Mouse (Mus musculus) lung, embryonic 16.5 days (tissue): Measurements from ENCODE around the gene Cyp2a12. TPM values are rescaled to one million over a fixed set of nuclear protein-coding genes. Genes with fewer than 3 reads are reported as not detected.

ENCODE experiments used
- ATAC-seq: fragments of 200-750 bp; cut with Nextera tagmentation; 2 replicates; pipeline ENCODE4 v1.8.0; 2017; ENCODE audit warnings: low read depth, mild to moderate bottlenecking, moderate library complexity
- H3K27ac ChIP-seq: fragments of 300-500 bp; sonication (generic); 2 replicates; pipeline ENCODE4 v1.5.1; 2014; ENCODE audit warnings: mild to moderate bottlenecking, control low read depth, low read length
- H3K27me3 ChIP-seq: fragments of 300-500 bp; sonication (generic); 2 replicates; pipeline ENCODE4 v1.6.1; 2014; ENCODE audit warnings: low read depth, low read length, mixed read lengths; ENCODE audit not compliant: control insufficient read depth, insufficient read depth
- H3K36me3 ChIP-seq: fragments of 300-500 bp; sonication (generic); 2 replicates; pipeline ENCODE4 v1.6.1; 2014; ENCODE audit warnings: low read length; ENCODE audit not compliant: control insufficient read depth, insufficient read depth
- H3K4me1 ChIP-seq: fragments of 300-500 bp; sonication (generic); replicated peaks from 2 replicates; pipeline ENCODE4 v1.6.1; 2014; ENCODE audit warnings: low read length, mixed read lengths; ENCODE audit not compliant: control insufficient read depth, insufficient read depth
- H3K4me2 ChIP-seq: fragments of 300-500 bp; sonication (generic); 2 replicates; pipeline ENCODE4 v1.6.1; 2014; ENCODE audit warnings: low read depth, low read length, control low read depth
- H3K4me3 ChIP-seq: fragments of 300-500 bp; sonication (generic); 2 replicates; pipeline ENCODE4 v1.5.1; 2014; ENCODE audit warnings: mild to moderate bottlenecking, low read length, control low read depth
- H3K9ac ChIP-seq: fragments of 300-500 bp; sonication (generic); 2 replicates; pipeline ENCODE4 v1.6.1; 2014; ENCODE audit warnings: low read length, control low read depth
- H3K9me3 ChIP-seq: fragments of 300-500 bp; sonication (generic); 2 replicates; pipeline ENCODE4 v1.6.1; 2016; ENCODE audit warnings: low read length; ENCODE audit not compliant: control insufficient read depth
- WGBS: fragments of 180-500 bp; shearing (Covaris S2); extraction: QIAGEN DNeasy Blood & Tissue Kit; methylation state at CpG from one replicate; pipeline ENCODE4 v1.1.7; 2014; 5-methylcytosine and 5-hydroxymethylcytosine counted together
- polyA plus RNA-seq: library from polyadenylated mRNA; unstranded; fragments of >200 nt; fragmentation: Nextera tagmentation; extraction: Ambion mirVana; gene quantifications from 2 replicates; pipeline ENCODE4 v1.2.1, GENCODE M21; 2015

The Cyp2a12 gene
- polyA plus RNA-seq, 1 experiment from 2014 or later = not detected

- no peak for ATAC-seq
- H3K36me3 ChIP-seq = no peaks in the 10 kb centered on the region
- H3K9me3 ChIP-seq = no peaks in the 10 kb centered on the region
- no peak overlapping the region for H3K27ac ChIP-seq
- WGBS = 42% methylated on average over 2 of the region's 2 CpGs
- no peak overlapping the region for H3K9ac ChIP-seq
- no peak overlapping the region for H3K4me3 ChIP-seq
- H3K27me3 ChIP-seq = no peaks in the 10 kb centered on the region
- H3K4me1 ChIP-seq = no peaks in the 10 kb centered on the region
- no peak overlapping the region for H3K4me2 ChIP-seq
Measured at GRCm38 (mm10) chr7:27081625-27082024, 52.7 kb downstream of the Cyp2a12 start.

Other genes with a start within 250 kb of the Cyp2a12 start
- gene Cyp2g1, start 220.2 kb upstream of the Cyp2a12 start, polyA plus RNA-seq = not detected in 2 replicates
- gene Cyp2a5, start 193.8 kb upstream of the Cyp2a12 start, polyA plus RNA-seq = not detected in 2 replicates
- not detected in 2 replicates for gene Cyp2a22, start 89.7 kb upstream of the Cyp2a12 start, polyA plus RNA-seq
- gene Cyp2f2, start 90.8 kb downstream of the Cyp2a12 start, polyA plus RNA-seq = 75.8 and 84.9 TPM in 2 replicates
- 0.18 TPM in 1 of 2 replicates, not detected in the other for gene Cyp2t4, start 124.6 kb downstream of the Cyp2a12 start, polyA plus RNA-seq
- gene Egln2, start 137.7 kb downstream of the Cyp2a12 start, polyA plus RNA-seq = 68.8 and 72.9 TPM in 2 replicates
- 73.2 and 76.1 TPM in 2 replicates for gene Rab4b, start 149.8 kb downstream of the Cyp2a12 start, polyA plus RNA-seq
- gene Gm21983, start 152.0 kb downstream of the Cyp2a12 start, polyA plus RNA-seq = 1.4 and 1.7 TPM in 2 replicates
- 170 and 185 TPM in 2 replicates for gene Mia, start 152.1 kb downstream of the Cyp2a12 start, polyA plus RNA-seq
- 3.1 and 3.5 TPM in 2 replicates for gene BC024978, start 166.7 kb downstream of the Cyp2a12 start, polyA plus RNA-seq
- gene Snrpa, start 167.2 kb downstream of the Cyp2a12 start, polyA plus RNA-seq = 246 and 251 TPM in 2 replicates
- 4.1 and 4.3 TPM in 2 replicates for gene Itpkc, start 199.6 kb downstream of the Cyp2a12 start, polyA plus RNA-seq
- 23.4 and 23.5 TPM in 2 replicates for gene Coq8b, start 203.9 kb downstream of the Cyp2a12 start, polyA plus RNA-seq
- gene Numbl, start 229.4 kb downstream of the Cyp2a12 start, polyA plus RNA-seq = 14.8 and 14.9 TPM in 2 replicates